ENCODE assay signal across 9 mouse cellular contexts in the genomic region with DNA sequence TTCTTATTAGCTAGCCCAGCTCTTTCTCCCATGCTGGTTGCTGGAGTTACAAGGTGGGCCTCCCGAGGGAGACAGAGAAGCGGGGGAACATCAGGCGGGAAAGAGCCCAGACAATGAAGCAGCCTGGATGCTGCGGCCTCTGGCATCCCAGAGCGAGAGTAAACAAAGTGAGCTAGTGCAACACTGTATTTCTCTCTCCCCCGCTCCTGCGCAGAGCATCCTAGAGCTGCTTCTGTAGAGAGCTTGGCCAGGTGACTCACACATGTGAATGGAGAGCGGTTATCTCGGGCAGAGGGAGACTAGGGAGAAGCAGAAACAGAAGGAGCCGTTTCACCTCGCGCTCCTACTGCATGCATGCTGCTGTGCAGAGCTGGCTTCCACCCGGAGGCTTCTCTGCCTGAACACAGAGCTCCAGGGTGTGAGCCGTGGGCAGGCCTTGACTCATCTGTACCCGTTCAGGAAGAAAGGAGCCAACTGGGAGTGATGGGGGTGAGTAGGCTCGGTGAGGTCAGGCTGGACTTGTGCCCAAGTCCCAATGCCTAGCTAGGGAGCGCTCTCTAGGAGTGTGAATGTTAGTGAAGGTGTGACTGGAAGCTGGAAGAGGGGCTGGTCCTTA. TPM values are rescaled to one million over a fixed set of nuclear protein-coding genes. Genes with fewer than 3 reads are reported as not detected.
DNase-seq lines count a peak whose midpoint lies in the region; ATAC-seq and TF ChIP-seq lines count a peak whose summit lies in the region.
"Had no signal": no experiment of that assay in that cellular context is flagged by ENCODE, and none has a peak within 500 bp of the region (broad histone marks: within the 10 kb centered on the region; RNA-seq: fewer than 3 reads in every experiment).

No protein-coding gene starts in this region.

- 37% methylated on average over 17 of the region's 17 CpGs for WGBS in heart, embryonic 13.5 days
- WGBS in stomach, postnatal 0 days: 27% methylated on average over 17 of the region's 17 CpGs

- H3K27ac ChIP-seq in heart, embryonic 13.5 days (replicated peaks): peak overlapping the region; percentile 50
- H3K27ac ChIP-seq in stomach, postnatal 0 days (replicated peaks): peak overlapping the region; percentile 67

- ATAC-seq in heart, embryonic 13.5 days (ENCODE audit: extremely low read depth, insufficient number of reproducible peaks, low FRiP score, low TSS enrichment): no peak
- peak; percentile 80 for ATAC-seq in stomach, postnatal 0 days (ENCODE audit: low FRiP score, low TSS enrichment)

- H3K27me3 ChIP-seq in heart, embryonic 13.5 days (replicated peaks): no peaks in the 10 kb centered on the region
- no peaks in the 10 kb centered on the region for H3K27me3 ChIP-seq in stomach, postnatal 0 days (ENCODE audit: control insufficient read depth, insufficient read depth, low read length)

- no peaks in the 10 kb centered on the region for H3K36me3 ChIP-seq in heart, embryonic 13.5 days
- no peaks in the 10 kb centered on the region for H3K36me3 ChIP-seq in stomach, postnatal 0 days (ENCODE audit: control insufficient read depth, insufficient read depth, low read length)

- no peak for TF ChIP-seq CTCF in stomach, postnatal 0 days (IDR thresholded peaks at IDR 0.05; ENCODE audit: low read depth)

- intact Hi-C loops in left cerebral cortex, postnatal 4 days (cut with DNase I): no loop called here
- intact Hi-C loops in left cerebral cortex, postnatal 25 days (cut with DNase I): no loop called here
- intact Hi-C loops in gastrocnemius, postnatal 36 days (cut with DNase I): no loop called here

- H3K4me3 ChIP-seq in heart, embryonic 13.5 days: no peak overlapping the region
- no peak overlapping the region for H3K4me3 ChIP-seq in stomach, postnatal 0 days (ENCODE audit: low read depth, low read length)

- peak overlapping the region; percentile 24; the same call in 1 of the 2 replicates for H3K4me2 ChIP-seq in heart, embryonic 13.5 days
- H3K4me2 ChIP-seq in stomach, postnatal 0 days (replicated peaks; ENCODE audit: low read depth): no peak overlapping the region
- H3K4me2 ChIP-seq: lung, embryonic 14.5 days had no signal

- peaks cover 50% of the 10 kb centered on the region for H3K4me1 ChIP-seq in heart, embryonic 13.5 days
- H3K4me1 ChIP-seq in stomach, postnatal 0 days (replicated peaks; ENCODE audit: control insufficient read depth, insufficient read depth): peaks cover 14% of the 10 kb centered on the region

- no peak for TF ChIP-seq EP300 in stomach, postnatal 0 days (optimal IDR thresholded peaks at IDR 0.05)

- DNase-seq in left cerebral cortex, adult 18-20 months (ENCODE audit: low spot score in 2 of 2): peak; percentile 70 to 80
- no peak for DNase-seq in left cerebral cortex, postnatal 4 days
- peak; percentile 19 for DNase-seq in cerebellum, adult 11 months
- peak; percentile 62 to 89 for DNase-seq in left cerebral cortex, postnatal 25 days (ENCODE audit: low spot score in 2 of 2)
- DNase-seq in stomach, postnatal 0 days (ENCODE audit: low spot score): peak; percentile 71
- no peak for DNase-seq in gastrocnemius, postnatal 36 days
- DNase-seq in gastrocnemius, postnatal 4 days (ENCODE audit: low spot score in 2 of 2): no peak
- DNase-seq: lung, embryonic 14.5 days had no signal

- H3K9ac ChIP-seq in heart, embryonic 13.5 days: peak overlapping the region; percentile 38
- peak overlapping the region; percentile 23; the same call in 1 of the 2 replicates for H3K9ac ChIP-seq in stomach, postnatal 0 days (ENCODE audit: low read length)
- H3K9ac ChIP-seq: lung, embryonic 14.5 days had no signal

- H3K9me3 ChIP-seq in heart, embryonic 13.5 days: no peaks in the 10 kb centered on the region
- no peaks in the 10 kb centered on the region for H3K9me3 ChIP-seq in stomach, postnatal 0 days (ENCODE audit: control insufficient read depth, low read length)

RNA-seq across cellular contexts. Expression of gene Plekha6, which starts 46.0 kb away (rescaled TPM):
- total RNA-seq in left cerebral cortex, adult 18-20 months (2021): 10 to 100 TPM; 78.2 to 91.1 TPM
- total RNA-seq in left cerebral cortex, postnatal 4 days (2021): 10 to 100 TPM; 61.7 to 63.2 TPM
- polyA plus RNA-seq in heart, embryonic 13.5 days (2015; fragmentation: Nextera tagmentation; extraction: Ambion mirVana): 10.6 and 10.7 TPM in 2 replicates
- total RNA-seq in left cerebral cortex, postnatal 25 days (2021): 10 to 100 TPM; 72.2 to 84.2 TPM
- 11.1 and 12.1 TPM in 2 replicates for polyA plus RNA-seq in stomach, postnatal 0 days (2015; fragmentation: Nextera tagmentation; extraction: Ambion mirVana)
- total RNA-seq in gastrocnemius, postnatal 36 days (2021): 10 to 100 TPM in 1 of 2 experiments, 1 to 10 TPM in 1; 6.7 to 11.5 TPM
- total RNA-seq in gastrocnemius, postnatal 4 days (2021): 10 to 100 TPM; 12.6 to 14.4 TPM

Comparison
In these comparisons a context has a peak if more than half of its experiments do, and no peak if none do; other contexts are left out.
1. DNase-seq: peak in left cerebral cortex, adult 18-20 months (2 of 2), cerebellum, adult 11 months (single experiment), left cerebral cortex, postnatal 25 days (2 of 2) and stomach, postnatal 0 days (single experiment); none in left cerebral cortex, postnatal 4 days (single experiment), gastrocnemius, postnatal 36 days (0 of 2) and gastrocnemius, postnatal 4 days (0 of 2).
2. RNA of gene Plekha6, which starts 46.0 kb away (total RNA-seq): 78.2 to 91.1 TPM in left cerebral cortex, adult 18-20 months, 72.2 to 84.2 TPM in left cerebral cortex, postnatal 25 days and 61.7 to 63.2 TPM in left cerebral cortex, postnatal 4 days; 12.6 to 14.4 TPM in gastrocnemius, postnatal 4 days and 6.7 to 11.5 TPM in gastrocnemius, postnatal 36 days; every median in the first group is over 4 times any median in the second.